Mouse (Mus musculus) small intestine, adult 2 months (tissue): ENCODE results near the gene Tm9sf4.

Experiments
- CTCF ChIP-seq: fragments of 200-500 bp; IDR thresholded peaks from 2 replicates; pipeline ENCODE4 v1.5.1; 2012; ENCODE audit warnings: low read depth, mild to moderate bottlenecking, control low read depth, inconsistent platforms, low read length, moderate library complexity, mixed read lengths; ENCODE audit not compliant: insufficient replicate concordance, insufficient read length; ENCODE audit errors: extremely low read depth
- POLR2A ChIP-seq: fragments of 200-500 bp; IDR thresholded peaks from 2 replicates; pipeline ENCODE4 v1.6.1; 2012; ENCODE audit warnings: low read depth, mild to moderate bottlenecking, control low read depth, inconsistent platforms, low read length, moderate library complexity

GRCm38 (mm10) chr2:153179961-153180360, 18.9 kb downstream of the Tm9sf4 start:
- TF ChIP-seq CTCF (no peak), POLR2A (no peak)
